Mouse (Mus musculus) c-Kit-negative CD71-positive TER-119-positive erythroid progenitor cells, embryonic 14.5 days (primary cell): ENCODE data around the gene Rab20.
A peak's percentile ranks its signal among the peaks of the same experiment; 100 is the strongest.

ENCODE experiments used
- DNase-seq: peaks from one replicate; pipeline ENCODE4 v3.0.0-alpha.2; 2013; ENCODE audit warnings: low read depth, low spot score

Gene Rab20

GRCm38 (mm10) chr8:11452974-11453373 is 25.5 kb downstream of the Rab20 start:
- DNase-seq = no peak

GRCm38 (mm10) chr8:11452559-11452958 is 26.0 kb downstream of the Rab20 start:
- no peak for DNase-seq

- no peak for DNase-seq
These were observed 26.4 kb downstream of the Rab20 start for GRCm38 (mm10) chr8:11452152-11452551.

DNA sequence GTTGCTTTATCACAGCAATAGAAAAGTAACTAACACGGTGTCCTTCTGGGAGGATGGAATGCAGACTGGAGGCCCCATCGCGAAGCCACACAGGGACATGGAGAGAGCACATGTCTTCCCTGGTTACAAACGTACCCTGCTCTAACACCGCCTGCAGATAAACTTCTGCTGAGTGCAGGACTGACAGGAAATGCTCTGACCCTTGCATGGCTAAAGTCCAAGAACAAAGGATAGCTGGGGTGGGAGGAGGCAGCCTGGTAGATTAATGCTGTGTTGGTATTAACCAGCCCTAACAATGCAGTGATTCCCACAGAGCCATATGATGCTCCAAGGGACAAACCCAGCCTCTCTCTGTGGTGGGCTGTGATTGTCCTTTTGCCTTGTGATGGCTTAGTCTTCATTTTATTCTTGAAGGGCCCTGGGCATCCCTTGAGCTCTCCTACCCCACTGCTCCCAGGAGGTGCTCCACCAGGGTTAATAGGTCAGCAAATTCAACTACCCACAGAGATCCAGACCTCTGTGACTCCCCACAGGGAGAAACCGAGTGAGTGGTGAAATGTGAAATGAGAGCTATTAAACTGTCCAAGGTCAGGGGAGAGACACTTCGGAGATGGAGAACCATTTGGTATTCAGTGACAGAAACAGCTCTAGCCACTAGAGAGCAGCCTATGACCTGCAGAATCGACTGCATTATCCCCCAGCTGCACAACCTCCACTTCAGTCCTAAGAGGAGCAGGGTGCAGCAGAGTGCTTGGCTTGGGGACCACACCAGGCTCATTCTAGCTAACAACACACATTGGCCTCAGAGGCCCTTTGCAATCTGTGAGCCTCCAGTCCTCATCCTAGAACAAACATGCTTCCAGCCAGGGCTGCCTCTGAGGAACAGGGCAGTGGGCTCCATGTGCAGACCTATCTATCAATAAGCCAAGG is 28.1 kb downstream of the Rab20 start:
- no peak for DNase-seq

- no peak for DNase-seq
These were observed 30.5 kb downstream of the Rab20 start for GRCm38 (mm10) chr8:11447910-11448570.

DNA sequence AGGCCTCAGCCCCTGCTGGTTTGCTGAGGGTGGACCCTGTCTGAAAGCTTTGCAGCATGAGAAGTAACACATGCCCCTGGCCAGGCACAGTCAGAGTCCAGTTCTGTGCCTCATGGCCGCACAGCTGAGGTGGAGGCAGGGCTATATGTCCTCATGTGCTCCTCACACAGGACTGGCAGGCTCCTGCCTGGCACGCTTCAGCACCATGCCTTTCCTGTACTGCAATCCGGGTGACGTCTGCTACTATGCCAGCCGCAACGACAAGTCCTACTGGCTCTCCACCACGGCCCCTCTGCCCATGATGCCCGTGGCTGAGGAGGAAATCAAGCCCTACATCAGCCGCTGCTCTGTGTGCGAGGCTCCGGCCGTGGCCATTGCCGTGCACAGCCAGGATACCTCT is 32.7 kb downstream of the Rab20 start:
- DNase-seq = no peak

DNA sequence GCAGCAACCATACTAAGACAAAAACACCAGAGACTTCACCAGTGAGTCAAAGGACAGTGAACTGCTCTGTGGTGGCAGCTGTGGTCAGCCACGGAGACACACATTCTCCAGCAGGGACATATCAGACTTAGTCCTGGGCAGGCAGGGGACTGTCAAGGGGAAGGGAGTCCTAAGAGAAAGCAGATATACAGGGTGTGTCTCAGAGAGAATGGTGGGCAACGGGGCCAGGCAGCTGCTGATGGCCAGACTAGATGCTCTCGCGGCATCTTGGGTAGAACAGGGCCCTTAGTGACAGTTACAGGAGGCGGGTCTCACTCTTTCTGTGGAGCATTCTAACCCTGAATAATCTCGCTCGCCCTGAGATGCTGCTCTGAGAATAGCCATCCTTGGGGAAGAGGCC is 34.3 kb downstream of the Rab20 start:
- no peak for DNase-seq

DNA sequence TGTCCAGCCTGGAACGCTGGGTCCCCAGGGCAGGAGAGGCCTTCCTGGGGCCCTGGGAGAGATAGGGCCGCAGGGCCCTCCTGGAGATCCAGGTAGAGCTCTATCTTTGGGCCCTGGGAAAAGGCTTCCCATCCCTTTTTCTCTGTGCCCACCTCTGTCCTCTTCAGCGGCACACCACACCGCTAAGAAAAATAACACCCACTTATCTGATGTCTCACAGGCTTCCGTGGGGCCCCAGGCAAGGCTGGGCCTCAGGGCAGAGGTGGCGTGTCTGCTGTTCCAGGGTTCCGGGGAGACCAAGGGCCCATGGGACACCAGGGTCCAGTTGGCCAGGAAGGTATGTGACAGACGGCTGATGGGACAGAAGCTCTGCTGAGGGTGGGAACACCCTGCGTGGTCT is 34.9 kb downstream of the Rab20 start:
- no peak for DNase-seq

- DNase-seq = no peak
These were observed 37.2 kb downstream of the Rab20 start for GRCm38 (mm10) chr8:11441291-11441690.

- DNase-seq = no peak
These were observed 40.6 kb downstream of the Rab20 start for GRCm38 (mm10) chr8:11437862-11438261.

DNA sequence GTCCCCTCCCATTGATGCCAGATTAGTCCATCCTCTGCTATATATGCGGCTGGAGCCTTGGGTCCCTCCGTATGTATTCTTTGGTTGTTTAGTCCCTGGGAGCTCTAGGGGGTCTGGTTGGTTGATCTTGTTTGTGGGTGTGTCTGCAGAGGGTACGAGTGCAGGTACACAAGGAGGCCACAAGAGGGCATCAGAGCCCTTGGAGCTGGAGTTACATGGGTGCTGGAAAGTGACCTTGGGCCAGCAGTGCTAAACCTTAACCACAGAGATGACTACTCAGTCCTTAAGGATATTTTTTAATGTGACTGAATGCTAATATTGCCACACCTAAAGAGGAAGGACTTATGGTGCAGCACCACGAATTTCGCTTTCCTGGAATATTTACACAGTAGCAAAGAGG is 47.8 kb downstream of the Rab20 start:
- no peak for DNase-seq

GRCm38 (mm10) chr8:11423091-11423490 is 55.4 kb downstream of the Rab20 start:
- DNase-seq = no peak

DNA sequence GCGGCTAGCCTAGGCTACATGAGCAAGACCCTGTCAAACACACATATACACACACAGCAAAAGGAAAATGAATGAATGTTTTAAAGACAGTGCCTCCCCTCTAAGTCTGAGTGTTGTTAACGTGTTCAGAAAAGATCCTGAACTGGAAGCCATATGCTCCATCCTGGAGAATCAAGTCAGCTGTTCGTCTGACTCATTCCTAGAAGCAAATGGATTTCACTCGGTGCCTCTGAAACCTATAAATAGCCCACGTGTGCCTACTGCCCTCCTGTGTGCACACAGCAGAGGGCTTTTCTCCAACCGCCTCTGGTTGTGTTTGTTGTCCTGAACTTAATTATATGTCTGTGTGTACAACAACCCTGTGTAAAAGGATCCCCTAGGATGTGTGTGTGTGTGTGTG is 56.5 kb downstream of the Rab20 start:
- DNase-seq = no peak

DNA sequence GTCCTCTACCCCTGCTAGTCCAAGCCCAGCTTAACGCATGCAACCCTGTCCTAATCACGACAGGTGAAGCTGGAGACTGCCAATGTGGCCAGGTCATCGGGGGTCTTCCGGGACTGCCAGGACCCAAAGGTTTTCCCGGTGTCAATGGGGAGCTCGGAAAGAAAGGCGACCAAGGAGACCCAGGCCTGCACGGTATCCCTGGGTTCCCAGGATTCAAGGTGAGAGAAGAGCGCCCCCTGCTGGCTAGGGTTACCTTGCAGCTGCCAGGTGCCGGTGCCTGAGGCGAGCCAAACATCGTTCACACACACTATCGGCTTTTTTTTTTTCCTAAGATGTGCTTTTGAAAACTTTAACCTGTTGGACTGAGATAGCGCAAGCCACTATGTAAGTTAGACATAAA is 57.4 kb downstream of the Rab20 start:
- DNase-seq = peak; percentile 11

- DNase-seq = peak; percentile 9
These were observed 58.9 kb downstream of the Rab20 start for GRCm38 (mm10) chr8:11419645-11420044.

- no peak for DNase-seq
These were observed 59.3 kb downstream of the Rab20 start for GRCm38 (mm10) chr8:11419232-11419631.

GRCm38 (mm10) chr8:11417762-11418161 is 60.7 kb downstream of the Rab20 start:
- no peak for DNase-seq

- DNase-seq = no peak
These were observed 63.4 kb downstream of the Rab20 start for GRCm38 (mm10) chr8:11415089-11415488.

DNA sequence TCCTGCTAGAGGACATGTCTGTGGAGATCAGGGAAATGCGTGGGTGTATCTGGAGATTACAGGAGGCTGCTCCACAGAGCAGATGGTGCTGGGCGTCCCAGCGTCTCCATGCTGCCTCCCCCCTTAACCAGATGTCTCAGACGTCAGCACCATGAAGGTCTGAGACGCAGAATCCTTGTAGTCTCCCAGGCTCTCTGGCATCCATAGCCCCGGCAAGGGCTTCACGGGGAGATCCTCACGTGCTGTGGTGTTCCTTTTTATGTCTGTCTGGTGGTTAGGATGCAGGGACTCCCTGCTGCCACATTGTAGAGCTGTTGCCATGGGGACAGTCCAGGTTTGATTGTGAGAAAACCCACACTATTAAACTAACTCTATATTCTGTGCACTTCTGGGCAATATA is 64.2 kb downstream of the Rab20 start:
- no peak for DNase-seq

DNA sequence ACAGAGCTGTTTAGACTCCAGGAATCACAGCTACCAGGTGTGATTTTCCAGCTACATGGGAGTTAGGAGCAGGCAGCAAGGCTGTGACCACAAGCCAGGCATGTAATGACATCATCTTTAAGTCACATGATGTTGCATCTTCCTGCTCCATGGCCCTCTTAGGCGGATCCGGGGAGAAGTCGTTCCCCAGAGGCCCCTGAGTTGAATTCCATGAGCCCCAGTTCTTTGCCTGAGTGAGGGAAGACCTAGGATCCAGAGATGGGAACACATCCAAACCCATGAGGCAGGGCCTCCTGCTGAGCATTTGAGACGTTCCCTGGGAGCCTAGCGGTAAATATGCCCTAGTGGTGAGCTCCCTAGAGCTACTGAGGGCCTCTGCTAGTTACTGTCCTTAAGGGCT is 66.1 kb downstream of the Rab20 start:
- no peak for DNase-seq

DNA sequence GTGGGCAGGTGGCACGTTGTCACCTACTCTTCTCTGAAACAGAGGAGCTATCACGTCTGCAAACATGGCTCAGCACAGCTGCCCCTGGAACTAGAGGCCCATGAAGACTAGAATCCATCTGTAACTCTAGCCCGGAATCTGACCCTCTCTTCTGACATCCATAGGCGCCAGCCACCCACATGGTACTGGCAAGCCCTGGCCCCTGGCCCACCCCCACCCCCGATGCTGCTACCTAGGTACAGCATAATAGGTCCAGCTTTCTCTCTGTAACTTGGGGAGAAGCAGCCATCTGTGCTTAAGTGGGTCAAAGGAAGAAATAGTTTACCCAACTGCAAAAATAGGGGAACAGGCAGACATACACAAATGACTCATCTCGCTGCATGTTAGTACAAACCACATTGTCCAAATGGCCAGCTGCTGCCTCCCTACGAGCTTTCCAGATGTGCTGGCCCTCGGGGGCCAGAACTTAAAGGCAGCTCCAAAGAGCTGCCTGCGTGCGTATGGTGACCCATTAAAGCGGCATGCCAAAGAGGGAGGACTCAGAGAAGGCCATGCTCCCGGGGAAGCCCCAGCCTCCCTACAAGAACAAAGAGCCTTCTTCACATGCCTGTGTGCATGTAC is 66.9 kb downstream of the Rab20 start:
- DNase-seq = no peak

DNA sequence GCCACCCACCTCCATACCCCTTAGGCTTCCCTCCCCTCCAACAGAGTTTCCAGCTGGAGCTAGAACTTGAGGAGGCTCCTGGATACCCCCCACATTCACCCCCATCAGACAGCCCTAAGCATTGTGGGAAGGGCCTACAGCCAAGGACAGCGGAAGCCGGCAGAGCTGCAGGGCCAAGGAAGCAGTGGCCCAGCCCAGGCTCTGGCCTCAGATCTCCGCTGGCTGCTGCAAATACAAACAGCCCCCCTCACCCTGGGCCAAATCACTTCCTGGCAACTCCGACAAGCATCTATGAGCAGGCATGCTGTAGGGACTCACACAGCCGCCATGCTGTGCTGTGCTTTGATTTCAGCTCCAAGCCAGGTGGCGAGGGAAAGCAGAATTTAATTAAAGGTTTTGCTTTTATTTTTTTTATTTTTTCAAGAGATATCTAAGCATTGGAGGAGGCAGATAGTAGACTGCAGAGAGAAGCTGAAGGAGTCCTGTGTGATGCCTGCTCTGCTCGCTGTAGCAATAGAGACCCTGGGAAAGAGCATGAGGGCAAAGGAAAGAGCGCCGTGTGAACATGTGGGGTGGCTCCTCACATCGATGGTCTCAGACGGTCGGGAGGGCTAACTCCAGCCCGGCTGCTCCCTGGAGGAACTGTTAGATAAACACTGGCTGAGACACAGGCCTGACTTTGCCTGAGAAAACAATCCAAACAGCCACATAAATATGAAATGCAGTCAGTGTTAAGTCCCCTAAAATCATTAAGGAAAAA is 72.6 kb downstream of the Rab20 start:
- DNase-seq = no peak
